Mouse (Mus musculus): Measurements from ENCODE around the gene Lce1h. TPM values are rescaled to one million over a fixed set of nuclear protein-coding genes. Genes with fewer than 3 reads are reported as not detected.

Lce1h gene
- total RNA-seq (2021), result not detected
- long read RNA-seq, experiment 1, result 0 reads
- long read RNA-seq, experiment 2, result 0 reads

DNA sequence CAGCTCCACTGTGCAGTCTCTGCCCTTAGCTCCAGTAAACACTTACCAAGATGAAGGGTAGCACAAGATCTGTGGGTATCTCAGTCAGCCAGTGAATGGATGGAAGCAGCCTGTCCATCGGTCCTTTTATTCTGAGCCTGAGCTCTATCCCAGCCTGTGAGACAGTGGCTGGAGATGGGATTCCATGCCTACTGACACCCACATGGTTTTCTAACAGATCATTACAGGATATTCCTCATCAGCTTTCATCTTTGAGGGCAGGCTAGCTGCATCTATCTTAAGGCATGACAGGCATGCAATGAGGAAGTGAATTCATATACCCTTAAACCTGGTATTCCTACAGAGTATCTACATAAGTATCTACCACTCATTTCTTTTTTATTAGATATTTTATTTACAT, at the start of gene Lce1h:
Gene Lce1h, minus strand, starts transcription at position 101 of the 400 bp plus-strand sequence.
- DNase-seq, result no peak

DNA sequence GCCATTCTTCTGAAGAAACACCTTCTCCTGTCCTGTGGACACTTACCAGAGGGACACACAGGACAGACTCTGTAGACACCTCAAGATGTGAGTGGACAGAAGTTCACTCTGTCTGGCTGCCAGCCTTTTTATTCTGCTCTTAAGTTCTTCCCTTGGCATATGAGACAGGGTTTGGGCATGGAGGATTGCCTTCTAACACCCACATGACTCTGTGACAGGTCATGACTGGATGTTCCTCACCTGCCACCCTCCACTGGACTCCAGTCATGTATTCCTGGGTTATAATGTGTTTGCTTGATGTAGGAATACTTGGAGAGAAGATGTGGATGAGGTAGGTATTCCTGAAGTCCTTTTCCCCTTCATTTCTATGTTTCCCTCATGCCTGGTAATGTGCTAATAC, 42.9 kb upstream of the Lce1h start, which contains the start of gene Lce1k:
Gene Lce1k, minus strand, starts transcription at position 101 of the 400 bp plus-strand sequence.
- DNase-seq, result no peak

DNA sequence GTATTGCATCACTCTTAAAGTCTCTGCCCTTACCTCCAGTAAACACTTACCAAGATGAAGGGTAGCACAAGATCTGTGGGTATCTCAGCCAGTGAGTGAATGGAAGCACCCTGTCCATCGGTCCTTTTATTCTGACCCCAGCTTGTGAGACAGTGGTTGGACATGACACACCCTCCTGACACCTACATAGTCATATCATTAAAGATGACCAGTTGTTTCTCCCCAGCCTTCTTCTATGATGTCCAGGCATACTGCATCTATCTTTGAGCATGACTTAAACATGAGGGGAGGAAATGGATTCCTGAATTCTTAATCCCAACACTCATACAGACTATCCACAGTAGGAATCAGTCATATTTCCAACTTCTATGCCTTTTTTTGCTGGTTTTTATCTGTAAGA, 25.5 kb upstream of the Lce1h start, which contains the start of gene Lce1j:
Gene Lce1j, minus strand, starts transcription at position 101 of the 400 bp plus-strand sequence.
- DNase-seq, result no peak

DNA sequence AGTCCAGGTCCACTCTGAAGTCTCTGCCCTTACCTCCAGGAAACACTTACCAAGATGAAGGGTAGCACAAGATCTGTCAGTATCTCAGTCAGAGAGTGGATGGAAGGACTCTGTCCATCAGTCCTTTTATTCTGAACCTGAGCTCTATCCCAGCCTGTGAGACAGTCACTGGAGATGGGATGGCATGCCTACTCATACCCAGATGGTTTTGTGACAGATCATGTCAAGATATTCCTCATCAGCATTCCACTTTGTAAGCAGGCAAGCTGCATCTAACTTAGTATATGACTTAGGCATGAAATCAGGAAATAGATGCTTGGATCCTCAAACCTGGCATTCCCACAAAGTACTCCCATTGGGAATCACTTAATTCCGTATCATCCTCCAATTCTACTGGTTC, 13.9 kb upstream of the Lce1h start, which contains the start of gene Lce1i:
Gene Lce1i, minus strand, starts transcription at position 101 of the 400 bp plus-strand sequence.
- no peak for DNase-seq

DNA sequence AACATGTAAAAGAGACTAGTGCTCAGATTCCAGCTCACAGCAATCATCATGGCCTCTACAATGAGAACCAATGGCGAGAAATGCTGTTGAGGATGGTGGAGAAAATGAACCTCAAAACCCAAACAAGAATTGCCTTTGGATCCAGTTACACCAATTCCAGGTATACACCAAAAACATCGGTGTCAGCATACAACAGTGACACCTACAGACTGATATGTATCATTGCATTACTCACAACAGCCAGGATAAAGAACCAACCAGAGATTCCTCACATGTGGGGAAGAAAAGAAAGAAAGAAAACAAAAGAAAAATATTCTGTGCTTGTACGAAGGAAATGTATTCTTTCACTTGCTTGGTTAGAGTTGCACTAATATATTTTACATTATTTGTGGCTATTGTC, 6.7 kb upstream of the Lce1h start:
- DNase-seq, result no peak

DNA sequence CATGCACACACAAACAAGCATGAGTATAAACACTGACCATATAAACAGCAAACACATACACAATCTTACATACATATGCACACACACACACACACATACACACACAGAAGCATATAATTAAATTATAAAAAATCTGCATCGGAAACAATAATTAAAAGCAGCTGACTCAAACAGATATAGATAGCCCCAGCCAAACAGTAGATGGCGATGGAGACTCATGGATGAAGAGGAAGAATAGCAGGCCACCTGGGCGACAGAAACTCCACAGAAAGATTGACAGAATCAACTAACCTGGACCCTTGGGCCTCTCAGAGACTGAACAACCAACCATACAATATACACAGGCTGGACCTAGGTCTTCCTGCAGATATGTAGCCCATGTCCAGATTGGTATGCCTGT, 11.7 kb downstream of the Lce1h start:
- no peak for DNase-seq

DNA sequence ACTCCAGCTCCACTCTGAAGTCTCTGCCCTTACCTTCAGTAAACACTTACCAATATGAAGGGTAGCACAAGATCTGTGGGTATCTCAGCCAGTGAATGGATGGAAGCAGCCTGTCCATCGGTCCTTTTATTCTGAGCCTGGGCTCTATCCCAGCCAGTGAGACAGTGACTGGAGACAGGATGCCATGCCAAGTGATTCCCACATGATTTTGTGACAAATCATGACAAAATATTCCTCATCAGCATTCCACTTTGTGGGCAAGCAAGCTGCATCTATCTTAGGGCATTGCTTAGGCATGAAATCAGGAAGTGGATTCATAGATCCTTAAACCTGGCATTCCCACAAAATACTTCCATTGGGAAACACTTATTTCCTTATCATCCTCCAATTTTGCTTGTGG, 12.6 kb downstream of the Lce1h start, which contains the start of gene Lce1g:
Gene Lce1g, minus strand, starts transcription at position 101 of the 400 bp plus-strand sequence.
- no peak for DNase-seq

DNA sequence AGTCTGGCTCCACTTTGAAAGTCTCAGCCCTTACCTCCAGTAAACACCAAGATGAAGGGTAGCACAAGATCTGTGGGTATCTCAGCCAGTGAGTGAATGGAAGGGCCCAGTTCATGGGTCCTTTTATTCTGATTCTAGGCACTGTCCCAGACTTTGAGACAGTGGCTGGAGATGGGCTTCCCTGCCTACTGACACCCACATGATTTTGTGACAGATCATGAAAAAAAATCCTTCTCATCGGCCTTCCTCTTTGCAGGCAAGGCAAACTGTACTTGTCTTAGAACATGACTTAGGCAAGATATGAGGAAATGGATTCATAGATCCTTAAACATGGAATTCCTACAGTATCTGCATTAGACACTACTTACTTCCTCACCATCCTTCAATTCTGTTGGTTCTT, 25.9 kb downstream of the Lce1h start, which contains the start of gene Gm38119:
Gene Gm38119, minus strand, starts transcription at position 101 of the 400 bp plus-strand sequence.
- no peak for DNase-seq

DNA sequence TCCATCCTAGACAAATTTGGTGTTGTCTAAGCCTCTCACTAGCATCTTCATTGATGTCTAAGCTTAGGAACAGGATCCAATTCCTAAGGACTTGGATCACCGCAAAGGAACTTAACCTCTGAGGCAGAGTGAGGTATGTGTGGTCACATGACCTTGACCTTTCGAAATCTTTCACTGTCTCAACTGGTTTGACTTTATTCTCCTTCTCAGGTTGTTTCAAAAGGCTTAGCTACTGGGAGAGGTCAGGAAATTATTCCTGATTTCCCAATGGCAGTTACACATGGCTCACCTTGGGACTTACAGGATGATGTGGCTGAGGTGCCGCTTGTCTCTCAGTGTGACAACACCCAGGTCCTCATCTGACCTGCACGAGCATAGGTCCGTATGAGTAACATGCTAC, 42.2 kb downstream of the Lce1h start:
- DNase-seq, result no peak

DNA sequence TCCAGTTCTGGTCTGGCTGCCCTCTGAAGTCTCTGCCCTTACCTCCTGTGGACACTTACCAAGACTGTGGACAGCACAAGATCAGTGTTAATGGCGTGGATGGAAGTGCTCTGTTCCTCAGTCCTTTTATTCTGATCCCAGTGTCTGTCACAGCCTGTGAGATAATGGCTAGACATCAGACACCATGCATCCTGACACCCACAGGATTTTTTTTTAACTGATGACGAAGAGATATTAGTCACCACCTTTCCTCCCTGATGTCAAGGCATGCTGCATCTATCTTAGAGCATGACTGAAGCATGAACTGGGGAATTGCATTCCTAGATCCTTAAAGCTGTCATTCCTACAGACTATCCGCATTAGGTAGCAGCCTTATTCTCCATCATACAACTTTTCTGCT, 44.6 kb downstream of the Lce1h start, which contains the start of gene Lce1f:
Gene Lce1f, minus strand, starts transcription at position 101 of the 400 bp plus-strand sequence.
- no peak for DNase-seq

DNA sequence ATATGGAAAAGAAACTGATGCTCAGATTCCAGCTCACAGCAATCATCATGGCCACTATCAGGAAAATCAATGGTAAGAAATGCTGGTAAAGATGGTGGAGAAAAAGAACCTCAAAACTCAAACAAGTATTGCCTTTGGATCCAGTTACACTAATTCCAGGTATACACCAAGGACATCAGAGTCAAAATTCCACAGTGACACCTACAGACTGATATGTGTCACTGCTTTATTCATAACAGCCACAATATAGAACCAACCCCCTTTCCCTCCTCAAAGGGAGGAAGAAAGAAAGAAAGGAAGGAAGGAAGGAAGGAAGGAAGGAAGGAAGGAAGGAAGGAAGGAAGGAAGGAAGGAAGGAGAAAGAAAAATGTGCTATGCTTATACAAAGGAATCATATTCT, 49.7 kb downstream of the Lce1h start:
- DNase-seq, result no peak

Other genes starting within 250 kb of the Lce1h start
- not detected for gene 2310046K23Rik, start 230.6 kb downstream of the Lce1h start, total RNA-seq (2021)
- not detected for gene Ivl, start 191.3 kb downstream of the Lce1h start, total RNA-seq (2021)
- not detected for gene Smcp, start 176.1 kb downstream of the Lce1h start, total RNA-seq (2021)
- gene 2210017I01Rik, start 157.6 kb downstream of the Lce1h start, total RNA-seq (2021), result not detected
- not detected for gene Lce6a, start 143.4 kb downstream of the Lce1h start, total RNA-seq (2021)
- gene Lce1a1, start 116.8 kb downstream of the Lce1h start, total RNA-seq (2021), result not detected
- gene Lce1b, start 108.1 kb downstream of the Lce1h start, total RNA-seq (2021), result not detected
- gene Lce1a2, start 94.8 kb downstream of the Lce1h start, total RNA-seq (2021), result not detected
- gene Lce1c, start 85.8 kb downstream of the Lce1h start, total RNA-seq (2021), result not detected
- gene Lce1d, start 77.9 kb downstream of the Lce1h start, total RNA-seq (2021), result not detected
- not detected for gene Lce1e, start 56.0 kb downstream of the Lce1h start, total RNA-seq (2021)
- not detected for gene Lce1f, start 44.7 kb downstream of the Lce1h start, total RNA-seq (2021)
- not detected for gene Gm38119, start 26.0 kb downstream of the Lce1h start, total RNA-seq (2021)
- gene Lce1g, start 12.7 kb downstream of the Lce1h start, total RNA-seq (2021), result not detected
- gene Lce1i, start 13.8 kb upstream of the Lce1h start, total RNA-seq (2021), result not detected
- gene Lce1j, start 25.4 kb upstream of the Lce1h start, total RNA-seq (2021), result not detected
- gene Lce1k, start 42.8 kb upstream of the Lce1h start, total RNA-seq (2021), result not detected
- not detected for gene Kprp, start 62.2 kb upstream of the Lce1h start, total RNA-seq (2021)
- not detected for gene Lce1l, start 86.2 kb upstream of the Lce1h start, total RNA-seq (2021)
- gene 2310050C09Rik, start 105.2 kb upstream of the Lce1h start, total RNA-seq (2021), result not detected
- gene Lce3a, start 161.2 kb upstream of the Lce1h start, total RNA-seq (2021), result not detected
- not detected for gene Lce3b, start 167.9 kb upstream of the Lce1h start, total RNA-seq (2021)
- not detected for gene Lce3c, start 179.4 kb upstream of the Lce1h start, total RNA-seq (2021)
- gene Lce3d, start 192.3 kb upstream of the Lce1h start, total RNA-seq (2021), result not detected
- gene Lce3e, start 202.0 kb upstream of the Lce1h start, total RNA-seq (2021), result not detected
- gene Lce3f, start 227.2 kb upstream of the Lce1h start, total RNA-seq (2021), result not detected

Measured in adrenal gland, postnatal 10 days (tissue).